Mouse (Mus musculus) stomach, postnatal 0 days (tissue): ENCODE measurements at regions not wholly inside any gene's neighbourhood (a gene's known extent, or its start where the extent isn't known, plus 50 kb on each side); places are given as distances from the start of the nearest gene placed in this dataset.

ENCODE experiments used
- CTCF ChIP-seq: IDR thresholded peaks from 2 replicates; pipeline ENCODE4 v1.5.1; 2016; ENCODE audit warnings: antibody characterized with exemption, low read depth, mild to moderate bottlenecking, moderate library complexity
- EP300 ChIP-seq: optimal IDR thresholded peaks from 2 replicates; pipeline ENCODE3; 2016; ENCODE audit warnings: antibody characterized with exemption

DNA sequence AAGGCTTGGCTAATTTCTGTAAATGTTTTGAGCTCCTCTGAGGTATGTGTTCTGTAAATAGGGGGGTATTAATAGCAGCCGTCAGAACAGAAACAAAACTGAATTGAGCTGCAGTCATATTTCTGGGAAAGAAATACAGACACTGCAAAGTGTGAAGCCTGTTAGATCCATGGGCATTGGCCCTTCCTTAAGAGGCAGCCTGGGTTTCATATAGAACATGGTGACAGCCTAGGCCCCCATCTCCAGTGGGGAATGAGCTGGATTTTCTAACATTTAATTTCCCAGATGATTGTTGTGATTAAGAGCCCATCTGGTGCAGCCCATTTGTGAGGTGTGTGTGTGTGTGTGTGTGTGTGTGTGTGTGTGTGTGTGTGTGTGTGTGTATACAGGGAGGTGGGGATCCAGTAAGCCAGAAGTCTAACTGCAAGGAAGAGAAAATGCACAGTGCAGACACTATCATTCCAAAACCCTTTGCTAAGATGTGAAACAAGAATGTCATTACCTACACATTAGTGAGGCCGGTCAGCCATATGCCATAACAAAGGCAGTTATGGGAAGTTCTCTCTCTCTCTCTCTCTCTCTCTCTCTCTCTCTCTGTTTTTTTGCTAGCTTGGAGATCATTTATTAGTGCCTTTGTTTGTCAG, 355.7 kb upstream of the Ubash3b start:
- TF ChIP-seq CTCF (no peak), EP300 (no peak)
